Mouse (Mus musculus): ENCODE results near the gene Ndfip2.

The Ndfip2 gene

DNA sequence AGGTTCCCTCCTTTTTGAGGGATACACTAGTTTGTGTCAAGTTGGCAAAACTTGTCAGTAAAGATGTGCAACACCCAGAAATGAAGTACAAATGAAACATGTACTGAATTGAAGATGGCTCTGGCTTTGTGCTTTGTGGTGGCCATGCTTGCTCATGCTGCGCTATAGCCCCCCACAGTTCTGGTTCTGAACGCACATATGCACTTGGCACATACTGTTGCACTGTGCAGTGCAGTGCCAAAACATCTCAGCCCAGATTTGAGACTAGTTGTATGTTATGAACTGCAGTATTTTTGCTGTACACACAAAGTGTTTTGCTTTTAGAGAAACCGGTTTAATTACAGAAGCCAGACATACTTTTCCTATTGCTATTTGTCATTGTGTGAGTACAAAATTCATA, 25.7 kb downstream of the Ndfip2 start:
- DNase-seq (ENCODE audit: low spot score in 2 of 2), result no peak

DNA sequence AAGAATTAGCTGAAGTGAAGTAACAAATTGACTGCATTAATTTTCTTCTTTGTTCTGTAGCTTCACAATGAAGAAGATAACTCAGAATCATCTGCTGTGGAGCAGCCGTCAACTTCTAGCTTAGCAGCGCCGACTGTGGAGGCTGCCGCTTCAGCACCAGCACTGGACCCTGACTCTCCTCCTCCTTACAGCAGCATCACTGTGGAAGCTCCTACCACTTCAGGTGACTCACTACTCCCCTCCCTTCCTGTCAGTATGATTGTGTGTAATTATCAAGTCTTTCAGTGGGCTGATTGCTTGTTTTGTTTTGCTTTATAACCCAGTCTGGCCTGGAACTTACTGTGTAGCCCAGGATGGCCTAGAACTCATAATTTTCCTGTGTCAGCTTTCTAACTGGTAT, 29.2 kb downstream of the Ndfip2 start:
- DNase-seq (ENCODE audit: low spot score in 2 of 2), result no peak

DNA sequence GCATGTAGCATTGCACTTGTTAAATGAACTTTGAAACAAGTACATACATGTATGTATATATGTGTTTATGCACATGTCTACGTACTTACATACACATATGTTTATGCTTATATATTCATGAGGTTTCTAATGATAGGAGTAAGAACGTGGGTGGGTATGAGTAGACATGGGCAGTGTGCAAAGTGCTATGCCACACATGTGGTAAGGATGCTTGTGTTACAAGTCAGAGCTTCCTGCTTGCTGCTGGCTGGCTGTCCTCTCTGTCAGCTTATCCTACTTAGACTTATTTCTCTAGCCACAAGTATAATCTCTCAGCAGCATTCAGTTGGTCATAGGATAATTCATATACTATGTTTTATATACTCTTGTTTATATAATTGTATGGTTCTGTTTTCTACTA, 29.6 kb downstream of the Ndfip2 start:
- DNase-seq (ENCODE audit: low spot score in 2 of 2), result no peak

DNA sequence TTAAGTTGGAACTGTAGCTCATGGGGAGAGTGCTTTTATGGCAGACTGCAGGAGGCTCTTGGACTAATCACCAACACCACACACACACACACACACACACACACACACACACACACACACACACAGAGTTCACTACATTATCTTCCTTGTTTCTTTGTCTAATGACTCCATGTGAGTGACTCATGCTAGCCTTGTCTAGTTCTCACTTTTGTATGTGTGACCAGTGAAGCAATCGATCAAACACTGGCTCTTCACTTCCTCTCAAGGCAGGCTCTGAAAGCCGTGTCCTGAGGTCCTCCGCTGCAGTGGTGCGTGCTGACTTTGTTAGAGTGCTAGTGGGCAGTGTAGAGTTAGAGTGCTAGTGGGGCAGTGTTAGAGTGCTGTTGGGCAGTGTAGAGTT, 30.2 kb downstream of the Ndfip2 start:
- no peak for DNase-seq (ENCODE audit: low spot score in 2 of 2)

DNA sequence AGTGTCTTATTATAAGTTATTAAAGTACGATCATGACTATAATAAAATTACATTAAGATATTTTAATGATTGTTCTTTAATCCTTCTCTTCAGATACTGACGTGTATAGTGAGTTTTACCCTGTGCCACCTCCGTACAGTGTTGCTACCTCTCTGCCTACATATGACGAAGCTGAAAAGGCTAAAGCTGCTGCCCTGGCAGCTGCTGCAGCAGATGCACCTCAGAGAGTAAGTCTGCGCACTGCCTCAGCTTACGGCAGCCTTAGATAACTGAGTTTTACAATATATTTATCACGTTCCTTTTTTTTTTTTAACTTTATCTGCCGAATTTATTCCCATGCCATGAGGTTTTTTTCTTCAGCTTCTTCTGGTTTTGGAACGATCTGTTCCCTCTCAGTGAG, 33.8 kb downstream of the Ndfip2 start:
- peak in 1 of 2 experiments; percentile 47 for DNase-seq (ENCODE audit: low spot score in 2 of 2)

DNA sequence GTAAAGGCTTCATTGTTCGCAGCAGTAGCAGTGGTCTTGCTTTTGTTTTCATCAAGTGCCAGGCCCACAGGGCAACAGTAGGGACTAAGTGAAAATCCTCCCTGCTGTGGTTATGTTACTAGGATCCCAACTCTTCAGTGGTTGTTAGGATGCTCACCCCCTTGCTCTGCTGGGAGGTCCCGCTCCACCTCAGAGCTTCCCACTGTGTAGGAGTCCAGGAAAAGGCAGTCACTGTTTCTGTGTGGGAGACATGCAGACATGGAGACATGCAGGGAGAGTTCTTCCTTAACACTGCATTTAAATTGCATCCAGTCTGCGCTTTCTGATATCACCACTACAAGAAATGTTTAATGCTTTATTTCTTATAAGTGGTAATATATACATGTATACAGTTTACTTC, 35.4 kb downstream of the Ndfip2 start:
- no peak for DNase-seq (ENCODE audit: low spot score in 2 of 2)

DNA sequence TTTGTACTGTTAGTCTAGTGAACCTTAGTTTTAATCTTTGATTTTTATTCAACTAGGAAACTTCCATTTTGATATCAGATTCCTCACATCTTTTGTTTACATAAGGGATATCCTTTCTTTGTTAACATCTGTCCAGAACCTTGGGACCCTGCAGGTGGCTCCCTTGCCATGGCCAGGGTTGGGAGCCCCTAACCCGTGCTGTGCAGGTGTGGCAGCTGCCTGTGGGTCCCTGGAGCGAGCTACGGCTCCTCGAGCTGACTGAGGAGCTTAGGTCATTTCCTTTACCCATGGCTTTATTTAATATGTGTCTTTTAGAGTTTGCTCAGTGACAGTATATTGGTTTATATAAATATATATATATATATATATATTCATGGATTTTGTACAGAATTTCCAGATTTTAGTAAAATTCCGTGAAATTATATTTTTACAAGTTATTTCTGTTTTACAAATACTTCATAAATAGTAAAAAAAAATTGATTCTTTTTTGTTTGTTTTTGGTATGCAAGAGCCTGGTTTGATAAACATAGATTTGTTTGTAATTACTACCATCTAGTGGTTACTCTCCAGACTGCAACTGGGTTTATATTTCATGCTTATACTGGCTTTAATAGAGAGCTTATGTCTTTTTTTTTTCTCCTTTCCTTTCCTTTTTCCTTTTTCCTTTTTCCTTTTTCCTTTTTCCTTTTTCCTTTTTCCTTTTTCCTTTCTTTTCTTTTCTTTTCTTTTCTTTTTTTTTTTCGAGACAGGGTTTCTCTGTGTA, 37.6 kb downstream of the Ndfip2 start:
- DNase-seq (ENCODE audit: low spot score in 2 of 2), result no peak

DNA sequence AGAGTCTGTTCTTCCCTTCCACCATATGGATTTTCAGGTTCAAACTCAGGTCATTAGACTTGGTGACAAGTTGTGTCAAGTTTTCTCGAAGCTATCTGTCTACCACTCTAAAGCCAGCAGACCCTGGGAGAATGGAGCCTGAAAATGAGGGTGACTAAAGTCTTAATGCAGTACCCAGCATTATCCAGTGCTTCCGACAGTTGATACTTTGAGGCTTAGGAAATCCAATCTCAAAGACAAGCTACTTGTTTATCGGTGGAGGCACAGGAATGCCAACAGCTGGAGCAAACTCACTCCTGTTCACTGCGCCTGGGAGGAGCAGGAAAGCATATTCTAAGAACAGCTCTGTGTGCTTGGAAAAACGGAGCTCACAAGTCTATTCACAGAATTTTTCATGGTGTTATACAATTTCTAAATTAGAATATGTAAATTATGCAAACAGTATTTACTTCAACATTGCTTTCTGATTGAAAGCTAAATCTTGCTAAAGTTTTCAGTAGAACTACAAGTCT, 41.4 kb downstream of the Ndfip2 start:
- DNase-seq (ENCODE audit: low spot score in 2 of 2), result no peak

DNA sequence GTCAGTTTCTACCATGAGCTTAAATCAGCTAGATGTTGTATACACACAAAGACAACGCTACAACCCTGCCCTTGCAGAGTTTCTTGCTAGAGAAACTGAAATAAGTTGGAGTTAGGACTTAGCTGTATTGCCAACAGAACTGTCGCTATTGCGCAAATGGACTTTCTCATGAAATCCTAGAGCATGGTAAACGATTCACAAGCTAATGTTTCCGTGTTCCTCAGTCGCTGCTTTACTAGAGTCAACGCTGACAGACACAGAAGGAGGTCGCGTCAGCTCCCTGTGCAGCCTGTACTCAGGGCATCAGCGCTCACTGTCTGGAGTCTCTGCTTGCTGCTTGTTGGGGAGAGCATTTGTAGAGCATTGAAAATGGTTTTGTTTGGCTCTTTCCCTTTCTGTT, 42.2 kb downstream of the Ndfip2 start:
- DNase-seq (ENCODE audit: low spot score in 2 of 2), result no peak

DNA sequence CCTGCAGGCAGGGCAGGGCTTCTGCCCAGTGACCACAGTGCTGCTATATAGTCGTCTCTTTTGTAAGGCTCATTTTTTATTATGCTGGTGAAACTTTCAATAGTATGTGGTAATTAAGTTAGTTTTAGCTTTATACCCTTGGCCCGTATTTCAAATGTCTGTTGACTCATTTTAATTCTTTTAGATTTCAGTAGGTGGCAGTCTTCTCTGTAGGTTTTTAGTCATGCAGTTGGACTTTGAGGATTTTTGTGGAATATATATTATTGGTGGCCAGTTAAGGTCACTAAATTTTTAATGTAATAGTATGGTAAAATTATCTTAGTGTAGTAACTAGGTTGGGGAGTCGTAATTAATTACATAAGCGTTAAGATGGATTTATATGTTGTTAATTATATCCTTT, 44.3 kb downstream of the Ndfip2 start:
- no peak for DNase-seq (ENCODE audit: low spot score in 2 of 2)

DNA sequence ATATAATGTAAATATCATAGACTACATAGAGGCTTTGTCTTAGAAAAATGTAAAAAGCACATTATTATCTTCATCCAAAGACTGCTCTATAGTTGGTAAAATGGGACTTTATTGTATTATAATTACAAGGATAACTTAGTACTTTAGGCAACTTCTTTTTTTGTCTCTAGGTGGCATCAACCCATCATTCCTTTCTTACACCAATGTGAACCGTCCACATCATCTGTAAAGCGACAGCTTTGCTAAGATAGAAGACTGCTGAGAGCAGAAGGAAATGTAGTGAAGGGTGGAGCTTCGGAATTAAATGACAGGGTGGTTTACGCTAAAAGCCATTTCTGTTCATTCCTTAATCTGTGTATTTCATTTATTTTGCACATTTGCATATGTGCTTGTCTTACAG, 49.3 kb downstream of the Ndfip2 start:
- DNase-seq (ENCODE audit: low spot score in 2 of 2), result no peak

DNA sequence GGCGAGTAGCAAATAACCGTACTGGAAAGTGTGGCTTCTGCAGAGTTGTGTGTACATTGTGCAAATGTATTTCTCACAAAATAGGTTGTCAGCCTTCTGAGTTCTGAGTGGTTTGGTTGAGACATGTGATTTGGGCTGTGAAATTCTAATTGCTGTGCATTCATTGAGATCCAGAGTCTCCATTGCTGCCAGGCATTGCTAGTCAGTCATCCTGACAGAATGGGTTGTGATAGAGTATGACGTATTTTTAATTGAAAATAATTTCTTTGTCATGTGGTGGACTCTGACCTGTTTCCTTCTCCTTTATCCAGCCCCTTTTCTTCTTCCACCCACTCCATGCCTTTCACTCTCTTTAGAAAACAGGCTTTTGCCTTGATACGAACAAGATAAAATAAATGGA, 54.0 kb downstream of the Ndfip2 start:
- DNase-seq (ENCODE audit: low spot score in 2 of 2), result no peak

DNA sequence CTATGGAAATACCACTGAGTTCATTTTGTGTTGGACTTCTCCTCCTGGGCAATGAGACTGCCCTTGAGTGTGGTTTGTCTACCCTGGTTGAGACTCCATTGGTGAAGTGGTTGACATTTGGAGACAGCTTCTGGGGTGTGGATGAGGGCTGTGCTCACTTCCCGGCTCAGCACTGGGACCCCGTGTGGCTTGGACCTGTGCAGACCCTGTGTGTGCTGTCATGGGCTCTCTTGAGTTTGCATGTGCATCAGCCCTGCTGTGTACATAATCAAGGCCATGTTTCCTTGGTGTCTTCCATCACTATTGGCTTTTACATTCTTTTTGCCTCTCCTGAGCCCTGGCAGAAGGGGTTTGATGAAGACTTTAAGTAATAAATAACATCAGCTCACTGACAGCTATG, 54.6 kb downstream of the Ndfip2 start:
- DNase-seq (ENCODE audit: low spot score in 2 of 2), result no peak

DNA sequence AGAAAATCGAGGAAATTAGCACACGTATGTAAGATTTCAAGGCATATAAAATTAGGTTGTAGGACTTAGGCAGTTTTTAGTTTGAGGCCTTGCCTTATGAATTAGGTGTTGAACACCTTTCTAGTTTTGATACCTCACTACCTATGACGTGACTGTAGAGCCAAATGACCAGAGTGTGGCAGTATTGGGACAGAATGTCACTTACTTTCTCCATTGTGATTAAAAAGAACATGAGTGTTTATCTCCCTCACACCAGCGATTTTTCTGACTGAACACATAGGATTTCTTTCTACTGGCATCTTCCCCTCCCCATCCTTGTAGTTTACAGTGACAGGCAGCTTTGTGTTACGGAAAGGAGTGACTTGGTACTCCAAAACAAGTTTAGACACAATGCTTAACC, 55.5 kb downstream of the Ndfip2 start:
- peak in 1 of 2 experiments; percentile 50 for DNase-seq (ENCODE audit: low spot score in 2 of 2)

DNA sequence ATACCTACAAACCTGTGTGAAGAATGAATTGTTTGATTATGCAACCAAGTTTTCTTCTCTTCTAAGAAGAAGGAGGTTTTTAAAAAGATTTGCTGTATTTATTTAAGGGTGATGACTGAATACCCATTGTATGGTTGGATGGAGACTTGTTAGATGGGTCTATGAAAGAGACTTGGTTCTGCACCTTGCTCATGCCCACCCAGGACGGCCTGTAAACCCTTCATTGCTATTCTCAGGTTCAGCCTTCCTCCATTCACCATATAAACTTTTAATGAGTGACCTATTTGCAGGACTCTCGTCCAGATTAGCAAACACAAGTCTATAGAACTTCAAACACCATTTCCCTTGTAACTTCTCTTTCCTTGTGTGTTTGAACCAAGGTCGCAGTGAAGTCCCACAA, 63.3 kb downstream of the Ndfip2 start:
- no peak for DNase-seq (ENCODE audit: low spot score in 2 of 2)

DNA sequence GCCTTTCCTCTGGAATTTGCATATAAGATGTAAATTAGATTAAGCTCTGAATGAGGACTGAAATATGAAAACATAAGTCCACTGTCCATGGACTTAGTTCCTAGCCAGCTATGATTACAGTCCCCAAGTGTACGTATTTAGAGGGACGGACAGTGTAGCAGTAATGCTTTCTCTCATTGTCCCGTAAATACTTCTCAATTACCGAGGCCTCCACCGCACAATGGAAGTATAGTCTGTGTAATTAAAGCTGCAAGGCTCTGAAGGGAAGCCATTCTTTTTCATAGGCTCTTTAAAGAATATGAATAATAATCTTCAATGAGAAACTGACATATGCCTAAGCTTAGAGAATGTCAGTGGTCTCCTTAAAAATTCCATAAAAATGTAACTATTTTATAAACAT, 64.5 kb downstream of the Ndfip2 start:
- no peak for DNase-seq (ENCODE audit: low spot score in 2 of 2)

DNA sequence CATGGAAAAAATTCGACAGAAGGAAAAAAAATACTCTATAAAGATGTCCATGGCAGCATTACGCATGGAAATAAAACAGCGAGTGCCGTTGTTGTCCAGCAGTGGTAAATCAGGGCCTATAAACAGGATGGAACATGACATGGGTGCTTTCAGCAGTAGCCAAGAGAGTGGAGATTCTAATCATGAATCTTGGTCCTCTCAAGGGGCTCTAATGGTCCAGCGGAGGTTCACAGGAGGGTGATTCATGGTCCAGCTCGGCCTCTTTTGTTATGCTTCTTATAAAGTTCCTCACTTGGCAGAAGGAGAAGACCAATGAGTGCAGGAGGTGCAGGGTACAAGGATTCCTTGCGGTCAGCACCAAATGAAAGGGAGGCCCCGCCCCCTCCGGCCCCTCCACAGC, 65.1 kb downstream of the Ndfip2 start:
- DNase-seq (ENCODE audit: low spot score in 2 of 2), result no peak

DNA sequence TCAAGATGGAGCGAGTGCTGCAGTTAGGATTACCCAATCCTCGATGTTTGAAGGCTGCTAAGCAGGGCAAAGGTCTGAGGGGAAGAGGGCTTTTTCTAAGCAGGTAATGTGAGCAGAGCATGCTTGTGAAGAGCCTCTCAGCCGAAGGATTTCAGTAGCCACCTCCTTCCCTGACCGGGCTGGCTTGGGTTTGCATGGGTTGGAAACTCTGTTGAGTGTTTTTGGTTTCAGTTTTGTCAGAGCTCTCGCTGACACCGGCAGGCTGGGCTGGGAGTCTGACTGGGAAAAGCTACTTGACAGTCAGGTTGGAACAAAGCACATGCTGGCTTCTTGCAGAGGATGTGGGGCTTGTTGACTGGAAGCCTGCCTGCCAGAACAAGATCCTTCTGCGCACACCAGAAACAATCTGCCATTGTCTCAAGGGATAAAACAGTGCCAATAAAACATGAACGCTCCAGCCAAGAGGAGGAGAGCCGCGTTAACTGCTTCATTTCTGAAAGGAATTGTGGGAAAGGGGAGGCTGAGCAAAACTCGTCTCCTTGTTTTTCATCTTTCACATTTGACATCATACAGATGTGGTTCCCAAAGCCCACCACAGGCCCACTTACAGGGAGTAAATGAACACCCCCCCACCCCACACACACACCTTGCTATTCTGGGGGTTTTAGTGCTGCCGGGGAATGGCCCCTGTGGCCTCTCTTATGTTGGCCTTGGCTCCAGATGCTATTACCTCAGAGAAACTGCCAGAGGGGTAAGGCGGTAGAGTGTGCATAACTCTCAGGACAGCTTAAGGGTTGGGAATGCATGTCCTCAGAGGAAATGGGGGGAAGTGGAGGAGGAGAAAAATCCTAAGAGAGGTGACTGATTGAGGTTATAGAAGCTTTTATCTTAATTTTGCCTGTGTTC, 70.3 kb downstream of the Ndfip2 start:
- peak; percentile 68 to 71 for DNase-seq (ENCODE audit: low spot score in 2 of 2)

DNA sequence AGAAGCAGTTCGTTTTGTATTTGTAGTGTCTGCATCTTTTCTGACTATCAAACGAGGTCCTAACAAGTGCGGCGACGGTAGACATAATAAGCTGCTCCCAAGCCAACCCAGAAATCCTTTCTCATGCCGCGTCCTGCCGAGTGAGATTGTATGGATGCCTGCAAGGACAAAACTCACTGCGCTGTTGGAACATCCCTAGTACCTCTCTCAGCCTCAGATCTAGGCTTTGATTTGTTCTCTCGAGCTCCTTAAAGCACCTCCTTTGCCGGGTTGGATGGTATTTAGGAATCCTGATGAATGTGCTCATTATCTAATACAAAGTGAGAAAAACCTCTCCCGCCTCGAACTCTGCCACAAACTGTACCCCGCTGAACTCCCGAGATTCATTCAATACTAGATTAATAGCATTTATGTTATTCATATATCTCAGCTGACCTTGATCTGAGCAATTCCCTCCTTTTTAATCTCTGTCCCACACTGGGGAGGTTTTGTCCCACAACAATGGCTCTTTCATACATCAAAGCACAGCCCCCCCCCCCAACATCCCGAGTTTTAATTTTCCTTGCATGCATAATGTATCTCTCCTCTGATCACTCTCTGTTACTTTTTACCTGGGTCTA, 75.2 kb downstream of the Ndfip2 start:
- peak; percentile 60 to 83 for DNase-seq (ENCODE audit: low spot score in 2 of 2)

DNA sequence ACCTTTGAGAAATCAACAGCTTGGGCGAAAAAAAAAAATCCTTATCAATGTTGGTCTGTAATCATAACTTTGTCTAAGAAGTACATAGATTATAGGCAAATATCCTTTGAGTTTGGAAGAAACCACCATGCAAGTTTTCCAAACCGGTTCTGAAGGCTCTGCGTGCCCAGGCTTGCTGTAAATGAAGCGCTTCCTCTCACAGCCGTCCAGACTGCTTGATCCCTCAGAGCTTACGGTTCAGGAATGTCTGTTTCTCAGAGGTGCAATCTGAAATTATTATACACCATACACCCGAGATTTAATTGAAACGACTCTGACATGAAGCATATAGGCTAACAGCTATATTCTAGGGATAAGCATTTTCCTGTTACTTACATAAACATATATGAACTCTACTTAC, 83.4 kb downstream of the Ndfip2 start:
- DNase-seq (ENCODE audit: low spot score in 2 of 2), result no peak

DNA sequence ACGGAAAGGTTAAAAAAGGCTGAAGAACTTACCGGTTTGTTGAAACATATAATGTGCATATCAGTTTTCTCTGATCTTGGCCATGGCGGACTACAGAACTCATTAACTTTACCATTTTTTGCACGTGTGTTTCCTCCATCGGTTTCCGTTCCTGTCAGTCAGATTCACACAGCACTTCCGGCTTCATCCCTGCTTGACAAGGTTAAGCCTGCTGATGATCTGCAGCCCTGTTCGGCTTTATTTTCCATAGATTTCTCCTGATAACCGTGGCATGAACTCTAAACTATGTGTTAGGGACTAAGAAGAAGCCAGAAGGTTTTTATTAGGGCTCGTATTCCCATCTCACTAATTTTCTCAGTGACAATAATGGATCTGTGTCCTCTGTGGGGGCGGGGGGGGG, 95.7 kb downstream of the Ndfip2 start:
- no peak for DNase-seq (ENCODE audit: low spot score in 2 of 2)

Data from frontal cortex, postnatal 36 days (tissue).